Mouse (Mus musculus) urinary bladder, adult 2 months (tissue): ENCODE measurements around the gene Col4a3. TPM values are rescaled to one million over a fixed set of nuclear protein-coding genes. Genes with fewer than 3 reads are reported as not detected.

Experiments used
- DNase-seq: peaks from one replicate; pipeline ENCODE4 v3.0.0; 2022; ENCODE audit warnings: low spot score
- polyA plus RNA-seq: library from polyadenylated mRNA; depleted of rRNA; stranded (reverse); fragments of >200 nt; gene quantifications from 2 replicates; pipeline ENCODE4 v1.2.3, GENCODE M21; 2012; rRNA removed

The Col4a3 gene
- polyA plus RNA-seq, 1 experiment = 0.94 TPM

- no peak for DNase-seq
Observed at GRCm38 (mm10) chr1:82771022-82771586, 184.4 kb downstream of the Col4a3 start, which contains the start of gene Gm47791. Gene Gm47791, minus strand, starts transcription at chr1:82771243.

Other genes starting within 250 kb of the Col4a3 start
- 1.3 and 1.4 TPM in 2 replicates for gene Col4a4, start 72 bp upstream of the Col4a3 start, polyA plus RNA-seq
- gene Mff, start 138.0 kb downstream of the Col4a3 start, polyA plus RNA-seq = 137 and 151 TPM in 2 replicates
- gene Tm4sf20, start 181.5 kb downstream of the Col4a3 start, polyA plus RNA-seq = 0.59 and 0.61 TPM in 2 replicates
- gene Gm47791, start 184.3 kb downstream of the Col4a3 start, polyA plus RNA-seq = not detected in 2 replicates